Mouse (Mus musculus) embryo, embryonic 11 days (tissue): Measurements from ENCODE around the gene Frmd4b.

Source experiments
- DNase-seq: peaks from one replicate; pipeline ENCODE4 v3.0.0-alpha.2; 2015

Gene Frmd4b

DNA sequence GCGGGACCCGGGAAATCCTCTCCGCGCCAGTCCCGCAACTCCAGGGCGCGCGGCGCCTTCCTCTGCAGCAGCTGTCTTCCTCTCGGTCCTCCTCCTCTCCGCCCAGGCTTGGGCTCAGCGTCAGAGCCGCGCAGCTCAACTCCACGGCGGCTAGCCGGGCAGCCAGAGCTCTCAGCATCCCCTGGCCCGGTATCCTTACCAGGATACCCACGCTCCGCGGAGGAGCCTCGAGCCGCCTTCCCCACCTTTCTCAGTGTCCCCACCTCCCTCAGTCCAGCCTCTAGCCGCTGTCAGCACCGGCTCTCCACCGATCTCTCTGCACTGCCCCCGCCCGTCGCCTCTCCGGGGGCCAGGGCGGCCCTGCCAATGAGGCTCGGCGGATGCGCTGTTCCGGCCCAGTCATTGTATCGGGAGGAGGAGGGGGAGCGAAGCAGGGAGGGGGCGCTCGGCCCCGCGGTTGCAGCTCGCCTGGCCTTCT, at the start of gene Frmd4b:
Frmd4b (minus strand) TSS at position 276 of the 478 bp plus-strand sequence.
- DNase-seq, result peak; percentile 92

- DNase-seq, result no peak
Measured at GRCm38 (mm10) chr6:97666417-97666816, 49.1 kb upstream of the Frmd4b start.

GRCm38 (mm10) chr6:97658921-97659320, 41.6 kb upstream of the Frmd4b start:
- no peak for DNase-seq

- no peak for DNase-seq
Measured at GRCm38 (mm10) chr6:97655986-97656385, 38.6 kb upstream of the Frmd4b start.

- DNase-seq, result no peak
Measured at GRCm38 (mm10) chr6:97647501-97647900, 30.2 kb upstream of the Frmd4b start.

GRCm38 (mm10) chr6:97623330-97623729, 6.0 kb upstream of the Frmd4b start:
- no peak for DNase-seq

DNA sequence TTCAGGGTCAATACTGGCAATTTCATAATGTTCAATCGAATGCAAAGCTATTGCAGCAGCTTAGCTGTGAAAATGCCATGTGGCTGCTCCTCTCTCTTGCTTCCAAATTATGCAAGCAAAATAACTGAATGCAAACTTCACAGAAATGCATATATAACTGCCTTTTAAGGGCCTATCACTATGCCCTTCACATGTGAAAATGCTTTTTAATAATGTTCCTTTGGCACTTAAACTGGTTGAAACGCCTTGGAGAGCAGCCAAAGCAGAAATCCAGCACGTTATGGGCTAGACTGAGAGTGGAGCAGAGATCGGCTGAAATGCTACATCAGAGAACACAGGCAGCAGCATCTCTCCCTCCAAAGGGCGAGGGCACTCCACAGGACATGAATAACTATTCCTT, 4.9 kb upstream of the Frmd4b start:
- no peak for DNase-seq

DNA sequence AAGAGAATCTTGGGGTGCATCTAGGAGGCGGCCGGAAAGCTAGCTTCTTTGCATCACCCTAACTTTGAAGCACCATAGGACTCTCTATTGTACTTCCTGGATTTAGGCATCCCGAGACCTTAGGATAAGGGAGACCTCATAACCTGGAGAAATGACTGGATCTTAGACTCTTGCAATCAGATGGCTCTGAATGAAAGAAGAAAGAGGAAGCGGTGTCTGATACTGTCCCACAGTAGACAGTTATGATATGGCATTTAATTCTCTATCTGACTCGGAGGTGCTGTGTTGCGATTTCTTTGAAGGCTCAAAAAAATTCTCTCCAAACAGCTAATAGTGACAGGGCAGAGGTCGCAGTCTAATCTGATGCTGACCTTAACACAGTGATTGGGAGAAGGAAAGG, 433 bp upstream of the Frmd4b start:
- no peak for DNase-seq

GRCm38 (mm10) chr6:97616658-97617265, 579 bp downstream of the Frmd4b start:
- peak; percentile 85 for DNase-seq

DNA sequence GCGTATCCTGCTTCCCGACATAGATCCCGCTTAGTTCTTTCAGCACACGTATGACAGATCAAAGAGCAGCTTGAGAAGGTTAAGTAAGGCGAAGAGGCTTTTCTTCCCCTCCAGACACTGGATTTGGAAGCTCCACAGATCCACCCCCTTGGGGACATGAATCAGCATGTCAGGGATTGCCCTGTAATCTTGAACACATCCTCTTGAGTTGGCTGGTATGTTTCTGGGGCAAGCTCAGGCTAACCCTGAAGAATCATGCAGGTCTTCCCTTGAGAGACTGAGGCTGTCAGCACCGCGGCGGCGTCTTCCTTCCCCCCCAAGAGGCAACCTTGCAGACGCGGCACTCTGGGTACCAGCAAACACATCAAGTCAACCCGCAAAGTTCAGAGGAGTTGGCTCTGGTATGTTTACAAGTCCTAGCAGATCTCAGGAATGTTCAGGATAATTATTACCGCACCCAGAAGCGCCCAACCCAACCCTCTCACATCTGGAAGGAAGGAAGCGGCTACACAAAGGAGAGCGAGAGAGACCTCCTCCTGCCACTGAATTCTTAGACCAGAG, 1.4 kb downstream of the Frmd4b start:
- peak; percentile 51 for DNase-seq

GRCm38 (mm10) chr6:97614179-97614578, 3.2 kb downstream of the Frmd4b start:
- no peak for DNase-seq

- no peak for DNase-seq
Measured at GRCm38 (mm10) chr6:97612861-97613260, 4.5 kb downstream of the Frmd4b start.

GRCm38 (mm10) chr6:97610051-97610450, 7.3 kb downstream of the Frmd4b start:
- peak; percentile 24 for DNase-seq

GRCm38 (mm10) chr6:97607646-97608045, 9.7 kb downstream of the Frmd4b start:
- DNase-seq, result peak; percentile 30

DNA sequence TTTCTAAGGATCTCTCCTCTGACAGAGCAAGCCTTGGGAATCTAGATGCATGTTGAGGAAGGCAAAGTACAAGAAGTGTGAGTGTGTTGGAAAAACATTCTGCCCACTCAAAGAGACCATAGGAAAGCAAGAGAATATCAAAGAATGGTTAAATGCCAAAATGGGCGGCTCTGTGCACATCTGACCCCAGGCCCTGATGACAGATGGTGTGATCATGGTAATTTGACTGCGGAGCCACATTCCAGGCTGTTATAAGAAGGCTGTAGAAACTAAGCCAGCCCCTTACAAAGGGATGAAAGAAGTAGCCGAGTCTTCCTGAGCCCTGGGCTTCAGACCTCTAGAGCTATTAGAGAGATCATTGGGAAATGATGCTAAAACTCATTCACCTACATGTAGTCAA, 22.1 kb downstream of the Frmd4b start:
- peak; percentile 33 for DNase-seq

DNA sequence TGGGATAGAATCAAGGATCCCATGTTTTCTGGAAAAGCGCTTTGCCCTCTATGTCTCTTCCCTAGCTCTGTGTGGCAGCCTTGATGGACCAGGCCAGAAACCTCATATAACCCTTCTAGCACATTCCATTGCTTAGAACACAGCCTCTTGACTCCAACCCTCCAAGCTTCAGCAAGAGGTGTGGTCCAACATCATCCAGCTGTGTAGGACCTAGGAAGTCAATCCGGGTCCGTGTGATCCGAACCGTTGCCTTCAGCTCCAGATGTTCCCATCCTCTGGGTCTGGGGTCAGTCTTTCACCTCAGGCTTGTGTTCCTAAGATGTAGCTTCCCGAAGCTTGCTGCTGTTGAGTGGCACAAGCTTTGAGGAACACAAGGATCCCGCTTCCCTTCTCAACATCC, 22.8 kb downstream of the Frmd4b start:
- no peak for DNase-seq

GRCm38 (mm10) chr6:97590230-97590629, 27.1 kb downstream of the Frmd4b start:
- DNase-seq, result no peak

- DNase-seq, result no peak
Measured at GRCm38 (mm10) chr6:97589581-97589980, 27.8 kb downstream of the Frmd4b start.

DNA sequence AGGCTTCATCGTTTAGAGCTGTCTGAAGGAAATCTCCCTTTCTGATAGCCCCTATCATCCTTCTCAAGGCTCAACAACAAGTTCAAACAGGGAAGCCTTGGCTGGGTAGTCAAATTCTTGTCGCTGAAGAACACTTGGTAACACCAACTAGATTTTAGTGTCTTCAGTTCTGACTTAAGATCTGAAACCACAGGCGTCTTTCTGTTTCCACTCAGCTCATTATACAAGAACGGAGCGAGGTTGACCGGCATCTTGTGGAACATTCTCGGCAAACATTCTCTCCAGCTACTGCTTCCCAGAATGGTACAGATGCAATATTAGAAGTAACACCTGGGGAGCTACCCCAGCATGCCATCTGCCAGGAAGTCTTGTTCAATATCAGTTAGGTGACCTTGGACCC, 28.3 kb downstream of the Frmd4b start:
- no peak for DNase-seq

GRCm38 (mm10) chr6:97586606-97587005, 30.7 kb downstream of the Frmd4b start:
- DNase-seq, result no peak

GRCm38 (mm10) chr6:97586024-97586423, 31.3 kb downstream of the Frmd4b start:
- no peak for DNase-seq

DNA sequence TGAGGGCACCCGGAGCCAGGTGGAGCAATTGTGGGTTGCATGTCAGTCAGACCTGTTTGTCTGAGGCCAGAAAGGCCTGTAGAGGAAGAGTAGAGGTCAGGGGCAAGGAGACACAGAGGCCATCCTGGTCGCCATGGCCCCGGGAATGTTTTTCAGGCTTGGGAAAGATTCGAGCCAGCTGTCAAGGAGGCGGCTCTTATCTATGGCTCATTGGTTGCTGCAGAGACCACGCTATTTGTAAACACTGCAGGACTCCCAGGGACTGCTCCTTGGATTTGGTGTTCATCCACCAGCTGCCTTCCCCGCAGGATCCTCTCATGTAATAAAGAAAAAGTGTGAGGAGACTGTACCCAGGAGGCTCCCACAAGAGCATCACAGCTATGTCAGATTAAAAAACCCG, 34.6 kb downstream of the Frmd4b start:
- no peak for DNase-seq

DNA sequence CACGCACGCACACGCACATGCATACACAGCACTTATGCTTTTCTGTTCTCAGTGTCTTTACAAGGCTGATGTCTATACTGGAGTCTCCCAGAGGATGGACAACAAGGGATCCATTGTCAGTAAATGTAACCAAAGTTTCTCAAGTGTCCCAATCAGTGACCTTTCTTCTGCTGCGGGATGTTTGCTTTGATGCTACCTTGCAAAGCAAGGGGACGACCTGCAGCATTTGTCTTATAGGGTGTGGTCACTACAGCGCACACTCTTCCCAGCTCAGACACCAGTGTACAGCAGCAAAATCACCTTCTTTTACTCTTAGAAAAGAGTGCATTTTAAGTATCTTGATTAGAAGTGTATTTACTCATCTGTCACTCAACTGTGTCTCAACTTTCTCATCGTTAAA, 35.4 kb downstream of the Frmd4b start:
- DNase-seq, result no peak

DNA sequence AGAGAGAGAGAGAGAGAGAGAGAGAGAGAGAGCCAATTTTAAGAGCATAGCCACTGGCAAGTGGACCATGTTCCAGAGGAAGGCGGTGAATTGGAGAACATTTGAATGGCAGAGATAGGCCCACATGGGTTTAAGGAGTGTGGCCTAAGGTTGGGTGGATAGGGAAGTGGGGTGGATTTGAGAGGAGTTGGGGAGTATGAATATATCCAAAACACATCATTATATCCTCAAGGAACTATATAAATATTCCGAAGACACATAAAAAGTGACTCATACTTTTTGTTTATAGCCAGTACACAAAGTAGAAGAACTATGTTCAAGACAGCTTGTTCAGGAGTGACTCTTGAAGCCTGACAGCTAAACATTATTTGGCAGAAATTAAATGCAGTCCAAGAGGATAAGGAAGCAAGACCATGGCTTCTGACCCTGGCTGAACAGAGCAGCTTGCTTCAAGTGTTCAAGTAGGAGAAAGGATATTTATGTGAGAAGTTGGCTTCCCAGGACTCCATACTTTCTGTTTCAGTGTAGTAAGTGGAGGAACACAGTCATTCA, 36.8 kb downstream of the Frmd4b start:
- DNase-seq, result no peak

GRCm38 (mm10) chr6:97579704-97580103, 37.6 kb downstream of the Frmd4b start:
- DNase-seq, result no peak
